Mouse (Mus musculus): ENCODE data around the gene Crygb.

DNA sequence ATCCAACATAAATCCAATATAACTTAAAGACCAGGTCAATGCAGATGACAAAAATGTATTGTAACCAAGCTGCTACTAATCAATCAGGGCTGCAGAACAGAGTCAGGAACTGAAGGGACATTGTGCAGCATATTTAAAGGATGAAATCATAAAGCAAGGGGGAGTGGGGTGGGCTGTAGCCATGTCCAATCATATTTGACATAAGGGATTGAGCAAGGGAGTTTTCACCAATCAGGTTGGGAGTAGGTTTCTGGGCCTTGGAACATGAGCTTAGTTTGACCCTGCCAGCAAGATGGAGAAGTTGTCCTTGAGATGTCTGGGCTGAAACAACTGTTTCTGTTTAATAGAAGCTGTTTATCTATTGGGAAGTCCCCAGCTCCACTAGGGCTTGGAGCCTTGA is 49.4 kb downstream of the Crygb start, which contains the start of gene Akr1cl:
- TF ChIP-seq CTCF (IDR thresholded peaks at IDR 0.05; ENCODE audit: control insufficient read depth, insufficient read depth, insufficient read length) (no peak), CEBPB (IDR thresholded peaks at IDR 0.05; ENCODE audit: low read depth) (no peak), FOSL1 (IDR thresholded peaks at IDR 0.05; ENCODE audit: insufficient read depth, low read length, poor library complexity, severe bottlenecking) (no peak), MAX (IDR thresholded peaks at IDR 0.05) (no peak)
